Mouse (Mus musculus) retina, postnatal 1 day (tissue): Measurements from ENCODE around the gene 4921530L21Rik.
A peak's percentile ranks its signal among the peaks of the same experiment; 100 is the strongest.

Experiments used
- DNase-seq: peaks from one replicate; pipeline ENCODE4 v3.0.0-alpha.2; 2012

The 4921530L21Rik gene

GRCm38 (mm10) chr14:95880954-95881353, at the start of gene 4921530L21Rik:
TSS of gene 4921530L21Rik (plus strand) at chr14:95881254.
- DNase-seq, result no peak

- no peak for DNase-seq
Observed at GRCm38 (mm10) chr14:95833866-95834265, 47.2 kb upstream of the 4921530L21Rik start.

GRCm38 (mm10) chr14:95862981-95863380, 18.1 kb upstream of the 4921530L21Rik start:
- DNase-seq, result no peak

- DNase-seq, result peak; percentile 83
Observed at GRCm38 (mm10) chr14:95865676-95866416, 15.2 kb upstream of the 4921530L21Rik start.

GRCm38 (mm10) chr14:95872020-95872419, 9.0 kb upstream of the 4921530L21Rik start:
- no peak for DNase-seq

GRCm38 (mm10) chr14:95876785-95877510, 4.1 kb upstream of the 4921530L21Rik start:
- DNase-seq, result no peak

GRCm38 (mm10) chr14:95877548-95877947, 3.5 kb upstream of the 4921530L21Rik start:
- DNase-seq, result no peak

GRCm38 (mm10) chr14:95899458-95899857, 18.4 kb downstream of the 4921530L21Rik start:
- DNase-seq, result peak; percentile 44

- DNase-seq, result peak; percentile 13
Observed at GRCm38 (mm10) chr14:95904591-95905095, 23.6 kb downstream of the 4921530L21Rik start.

GRCm38 (mm10) chr14:95913293-95913692, 32.2 kb downstream of the 4921530L21Rik start:
- DNase-seq, result peak; percentile 14

- no peak for DNase-seq
Observed at GRCm38 (mm10) chr14:95926742-95927141, 45.7 kb downstream of the 4921530L21Rik start.

- DNase-seq, result no peak
Observed at GRCm38 (mm10) chr14:95927810-95928785, 47.0 kb downstream of the 4921530L21Rik start.
